Mouse (Mus musculus) stomach, postnatal 0 days (tissue): ENCODE data around the gene Ccdc40. TPM values are rescaled to one million over a fixed set of nuclear protein-coding genes. Genes with fewer than 3 reads are reported as not detected.
"Not testable (repeated sequence)": the region's sequence is repeated elsewhere in the genome, so short reads cannot be mapped to it uniquely, and the experiment has no call there.

Source experiments
- ATAC-seq: fragments of 200-750 bp; cut with Nextera tagmentation; 2 replicates; pipeline ENCODE4 v1.8.0; 2017; ENCODE audit not compliant: low FRiP score, low TSS enrichment
- DNase-seq: peaks from one replicate; pipeline ENCODE4 v3.0.0-alpha.2; 2016; ENCODE audit warnings: low spot score
- H3K27ac ChIP-seq: fragments of 300-500 bp; sonication (generic); replicated peaks from 2 replicates; pipeline ENCODE4 v1.5.1; 2014; ENCODE audit warnings: mild to moderate bottlenecking, control low read depth
- H3K27me3 ChIP-seq: fragments of 300-500 bp; sonication (generic); 2 replicates; pipeline ENCODE4 v1.6.1; 2014; ENCODE audit warnings: low read length; ENCODE audit not compliant: control insufficient read depth, insufficient read depth
- H3K36me3 ChIP-seq: fragments of 300-500 bp; sonication (generic); 2 replicates; pipeline ENCODE4 v1.6.1; 2014; ENCODE audit warnings: low read length, mixed read lengths; ENCODE audit not compliant: control insufficient read depth, insufficient read depth
- H3K4me1 ChIP-seq: fragments of 300-500 bp; sonication (generic); replicated peaks from 2 replicates; pipeline ENCODE4 v1.6.1; 2014; ENCODE audit warnings: antibody characterized with exemption; ENCODE audit not compliant: control insufficient read depth, insufficient read depth
- H3K4me2 ChIP-seq: fragments of 300-500 bp; sonication (generic); replicated peaks from 2 replicates; pipeline ENCODE4 v1.6.1; 2014; ENCODE audit warnings: low read depth, mild to moderate bottlenecking, control low read depth, moderate library complexity
- H3K4me3 ChIP-seq: fragments of 300-500 bp; sonication (generic); 2 replicates; pipeline ENCODE4 v1.5.1; 2014; ENCODE audit warnings: low read depth, low read length, control low read depth
- H3K9ac ChIP-seq: fragments of 300-500 bp; sonication (generic); 2 replicates; pipeline ENCODE4 v1.6.1; 2014; ENCODE audit warnings: mild to moderate bottlenecking, low read length, control low read depth, mixed read lengths
- H3K9me3 ChIP-seq: fragments of 300-500 bp; sonication (generic); 2 replicates; pipeline ENCODE4 v1.6.1; 2016; ENCODE audit warnings: low read length; ENCODE audit not compliant: control insufficient read depth
- CTCF ChIP-seq: IDR thresholded peaks from 2 replicates; pipeline ENCODE4 v1.5.1; 2016; ENCODE audit warnings: antibody characterized with exemption, low read depth, mild to moderate bottlenecking, moderate library complexity
- EP300 ChIP-seq: optimal IDR thresholded peaks from 2 replicates; pipeline ENCODE3; 2016; ENCODE audit warnings: antibody characterized with exemption
- WGBS: fragments of 180-500 bp; shearing (Covaris S2); extraction: QIAGEN DNeasy Blood & Tissue Kit; methylation state at CpG from one replicate; pipeline ENCODE4 v1.1.7; 2014; 5-methylcytosine and 5-hydroxymethylcytosine counted together
- polyA plus RNA-seq: library from polyadenylated mRNA; unstranded; fragments of >200 nt; fragmentation: Nextera tagmentation; extraction: Ambion mirVana; gene quantifications from 2 replicates; pipeline ENCODE4 v1.2.1, GENCODE M21; 2015

Ccdc40 gene
- polyA plus RNA-seq, 1 experiment from 2014 or later = 1.2 TPM

- H3K4me1 ChIP-seq = no peaks in the 10 kb centered on the region
- no peak overlapping the region for H3K4me2 ChIP-seq
- no peak overlapping the region for H3K4me3 ChIP-seq
- no peaks in the 10 kb centered on the region for H3K9me3 ChIP-seq
- no peak overlapping the region for H3K9ac ChIP-seq
- H3K27me3 ChIP-seq = no peaks in the 10 kb centered on the region
- no peak overlapping the region for H3K27ac ChIP-seq
- WGBS = 81% methylated on average over 8 of the region's 8 CpGs
- peak; percentile 53 for TF ChIP-seq CTCF
- no peak for TF ChIP-seq EP300
- no peak for ATAC-seq
- DNase-seq = peak; percentile 41
- peaks cover 11% of the 10 kb centered on the region for H3K36me3 ChIP-seq
These were observed 45.0 kb downstream of the Ccdc40 start for GRCm38 (mm10) chr11:119273186-119273930.

GRCm38 (mm10) chr11:119281030-119281429 is 52.7 kb downstream of the Ccdc40 start:
- no peak overlapping the region for H3K9ac ChIP-seq
- no peak overlapping the region for H3K27ac ChIP-seq
- H3K27me3 ChIP-seq = no peaks in the 10 kb centered on the region
- H3K4me3 ChIP-seq = no peak overlapping the region
- TF ChIP-seq EP300 (no peak), CTCF (no peak)
- no peaks in the 10 kb centered on the region for H3K9me3 ChIP-seq
- WGBS = 72% methylated on average over 15 of the region's 15 CpGs
- H3K4me2 ChIP-seq = no peak overlapping the region
- H3K4me1 ChIP-seq = no peaks in the 10 kb centered on the region
- ATAC-seq = peak; percentile 89
- peaks cover 7% of the 10 kb centered on the region; the same call in 1 of the 2 replicates for H3K36me3 ChIP-seq
- peak; percentile 80 for DNase-seq

- H3K27me3 ChIP-seq = no peaks in the 10 kb centered on the region
- H3K27ac ChIP-seq = no peak overlapping the region
- peaks cover 31% of the 10 kb centered on the region for H3K36me3 ChIP-seq
- H3K9ac ChIP-seq = no peak overlapping the region
- no peak overlapping the region for H3K4me2 ChIP-seq
- DNase-seq (peak; percentile 45), ATAC-seq (peak; percentile 16; the same call in 1 of the 2 replicates)
- no peak overlapping the region for H3K4me3 ChIP-seq
- WGBS = 50% methylated on average over 9 of the region's 9 CpGs
- no peaks in the 10 kb centered on the region for H3K4me1 ChIP-seq
- no peaks in the 10 kb centered on the region for H3K9me3 ChIP-seq
- TF ChIP-seq CTCF = no peak
- no peak for TF ChIP-seq EP300
These were observed 57.6 kb downstream of the Ccdc40 start for GRCm38 (mm10) chr11:119285791-119286527.

GRCm38 (mm10) chr11:119287207-119287992 is 59.0 kb downstream of the Ccdc40 start:
- H3K36me3 ChIP-seq = peaks cover 40% of the 10 kb centered on the region
- no peak for ATAC-seq

GRCm38 (mm10) chr11:119292861-119293260 is 64.5 kb downstream of the Ccdc40 start:
- not testable (repeated sequence) for H3K4me1 ChIP-seq, H3K4me3 ChIP-seq, H3K27ac ChIP-seq, H3K9ac ChIP-seq, H3K4me2 ChIP-seq, DNase-seq, H3K9me3 ChIP-seq, ATAC-seq, H3K27me3 ChIP-seq
- peaks cover 70% of the 10 kb centered on the region for H3K36me3 ChIP-seq
- 92% methylated on average over 8 of the region's 8 CpGs for WGBS

More at GRCm38 (mm10) chr11:119287207-119287992, 59.0 kb downstream of the Ccdc40 start:
- Histone ChIP-seq H3K4me2 (no peak overlapping the region), H3K4me1 (no peaks in the 10 kb centered on the region), H3K27ac (no peak overlapping the region), H3K9ac (no peak overlapping the region), H3K4me3 (no peak overlapping the region), H3K27me3 (no peaks in the 10 kb centered on the region), H3K9me3 (no peaks in the 10 kb centered on the region)
- 72% methylated on average over 20 of the region's 20 CpGs for WGBS
- no peak for DNase-seq
- TF ChIP-seq CTCF (no peak), EP300 (no peak)
